Mouse (Mus musculus) adrenal gland, postnatal 10 days (tissue): ENCODE data around the gene Fstl3. TPM values are rescaled to one million over a fixed set of nuclear protein-coding genes. Genes with fewer than 3 reads are reported as not detected.
"Not testable (repeated sequence)": the region's sequence is repeated elsewhere in the genome, so short reads cannot be mapped to it uniquely, and the experiment has no call there.

Source experiments
- DNase-seq: peaks from one replicate; pipeline ENCODE4 v3.0.0; 2021; ENCODE audit warnings: mixed read lengths
- long read RNA-seq, 2 experiments: library from polyadenylated mRNA; stranded (forward); transcript quantifications; one replicate each; pipeline ENCODE4 v2.0.0; 2021
- total RNA-seq, 2 experiments: library from RNA; stranded (reverse); gene quantifications; 2 replicates each; pipeline ENCODE4 v1.2.3; 2021

Fstl3 gene
- total RNA-seq = 1 to 10 TPM; 5.5 to 5.7 TPM
- long read RNA-seq, experiment 1, partial matches to known transcripts = 1 of 7 reads
- long read RNA-seq, experiment 1, other reads (novel, unspliced or antisense) = 3 of 7 reads
- long read RNA-seq, experiment 2, partial matches to known transcripts = 0 of 3 reads
- long read RNA-seq, experiment 2, other reads (novel, unspliced or antisense) = 1 of 3 reads

DNA sequence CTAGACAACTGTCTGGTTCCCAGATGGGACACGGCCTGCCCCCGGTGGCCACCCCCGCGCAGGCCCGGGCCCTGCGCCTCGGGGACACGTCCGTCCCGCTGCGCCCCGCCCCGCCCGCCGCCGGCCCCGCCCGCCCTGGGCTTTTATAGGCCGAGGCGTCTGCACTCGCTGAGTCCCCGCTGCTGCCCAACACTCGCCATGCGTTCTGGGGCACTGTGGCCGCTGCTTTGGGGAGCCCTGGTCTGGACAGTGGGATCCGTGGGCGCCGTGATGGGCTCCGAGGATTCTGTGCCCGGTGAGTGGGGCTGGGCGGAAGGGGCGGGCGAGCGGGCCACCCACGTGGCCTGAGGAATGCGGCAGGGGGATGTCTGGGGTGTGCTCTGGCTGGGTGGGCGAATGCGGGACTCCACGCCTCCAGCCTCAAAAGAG lies at the start of gene Fstl3:
TSS of gene Fstl3 (plus strand) at position 170 of the 429 bp plus-strand sequence.
- DNase-seq = peak; percentile 69

DNA sequence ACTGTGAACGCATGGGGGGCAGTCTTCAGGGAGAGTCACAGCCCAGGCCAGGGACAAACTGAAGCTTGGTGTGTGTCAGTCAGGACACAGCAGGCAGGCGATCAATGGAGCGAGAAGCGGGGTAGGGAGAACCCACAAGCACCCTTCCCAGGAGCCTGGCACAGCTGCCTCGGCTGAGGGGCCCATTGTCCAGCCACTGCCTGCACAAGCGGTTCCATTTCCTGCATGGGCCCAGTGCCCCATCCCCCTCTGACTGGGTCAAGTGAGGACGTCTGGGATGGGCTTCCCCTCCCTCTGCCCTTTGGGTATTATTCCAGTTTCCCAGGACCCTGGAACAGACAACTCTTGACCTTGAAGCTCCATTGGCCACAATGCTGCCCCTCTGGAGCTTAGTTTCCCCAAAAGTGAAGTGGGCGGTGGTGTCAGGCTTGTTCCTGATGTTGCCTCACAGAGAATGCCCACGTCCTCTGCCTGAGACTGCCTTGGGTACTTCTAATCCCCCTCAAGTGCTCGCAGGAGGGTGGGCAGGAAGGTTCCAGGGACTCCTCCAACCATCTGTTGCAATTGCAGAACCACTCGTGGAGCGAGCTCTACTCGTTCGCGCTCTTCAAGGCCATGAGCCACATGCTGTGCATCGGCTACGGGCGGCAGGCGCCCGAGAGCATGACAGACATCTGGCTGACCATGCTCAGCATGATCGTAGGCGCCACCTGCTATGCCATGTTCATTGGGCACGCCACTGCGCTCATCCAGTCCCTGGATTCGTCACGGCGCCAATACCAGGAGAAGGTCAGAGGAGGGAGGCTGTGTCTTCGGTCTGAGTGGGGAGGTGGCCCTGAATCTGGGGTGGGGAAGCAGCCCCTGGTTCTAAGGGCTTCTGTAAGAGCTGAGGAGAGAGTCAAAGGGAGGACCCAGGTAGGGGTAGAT lies 48.5 kb upstream of the Fstl3 start:
- no peak for DNase-seq

DNA sequence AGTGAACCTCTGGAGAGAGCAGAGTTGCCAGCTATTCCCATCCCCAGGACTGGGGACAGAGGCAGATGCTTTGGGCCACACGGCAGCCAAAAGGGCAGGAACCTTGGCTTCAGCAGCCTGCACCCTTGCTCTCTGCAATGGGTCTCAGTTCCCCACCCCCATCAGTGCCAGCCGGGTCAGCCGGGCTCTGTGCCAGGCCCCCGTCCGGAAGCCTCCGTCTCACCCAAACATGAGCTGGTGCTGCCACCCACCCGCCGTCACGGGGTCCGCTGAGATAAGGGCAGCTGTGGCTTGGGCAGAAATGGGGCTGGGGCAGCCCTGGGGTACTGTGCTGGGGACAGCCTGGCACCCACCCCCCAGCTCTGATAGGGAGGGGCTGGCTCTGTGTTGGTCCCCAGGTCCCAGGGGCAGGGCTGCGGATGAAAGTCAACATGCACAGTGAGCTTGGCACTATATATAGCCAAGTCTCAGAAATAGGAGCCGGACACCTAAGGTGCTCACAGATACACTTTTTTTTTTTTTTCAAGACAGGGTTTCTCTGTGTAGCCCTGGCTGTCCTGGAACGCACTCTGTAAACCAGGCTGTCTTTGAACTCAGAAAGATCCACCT lies 47.6 kb upstream of the Fstl3 start:
- no peak for DNase-seq

DNA sequence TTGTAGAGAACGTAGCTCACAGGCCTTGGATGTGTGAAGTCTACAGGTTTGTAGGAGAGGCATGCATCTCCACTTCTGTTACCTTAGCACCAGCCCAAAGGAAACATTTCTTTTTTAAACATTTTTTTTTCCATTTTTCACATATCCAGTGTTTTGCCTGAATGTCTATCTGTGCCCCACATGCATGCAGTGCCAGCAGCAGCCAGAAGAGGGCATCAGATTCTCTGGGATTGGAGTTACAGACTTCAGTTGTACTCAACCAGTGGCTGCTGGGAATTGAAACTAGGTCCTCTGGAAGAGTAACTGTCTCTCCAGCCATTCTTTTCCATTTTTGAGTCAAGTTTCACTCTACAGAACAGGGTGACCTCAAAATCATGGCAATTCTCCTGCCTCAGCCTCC lies 44.6 kb upstream of the Fstl3 start:
- DNase-seq = peak; percentile 60

DNA sequence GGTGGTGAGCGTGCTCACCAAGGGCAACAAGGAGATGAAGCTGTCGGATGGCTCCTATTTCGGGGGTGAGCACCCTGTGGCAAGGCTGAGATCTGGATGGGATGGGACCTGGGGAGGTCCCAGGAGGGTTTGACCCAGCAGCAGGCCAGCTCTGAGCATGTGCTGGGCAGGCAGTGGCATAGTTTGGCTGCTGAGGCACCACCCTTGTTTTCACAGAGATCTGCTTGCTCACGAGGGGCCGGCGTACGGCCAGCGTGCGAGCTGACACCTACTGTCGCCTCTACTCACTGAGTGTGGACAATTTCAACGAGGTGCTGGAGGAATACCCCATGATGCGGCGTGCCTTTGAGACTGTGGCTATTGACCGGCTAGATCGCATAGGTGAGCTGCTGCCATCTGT lies 43.2 kb upstream of the Fstl3 start:
- DNase-seq = no peak

DNA sequence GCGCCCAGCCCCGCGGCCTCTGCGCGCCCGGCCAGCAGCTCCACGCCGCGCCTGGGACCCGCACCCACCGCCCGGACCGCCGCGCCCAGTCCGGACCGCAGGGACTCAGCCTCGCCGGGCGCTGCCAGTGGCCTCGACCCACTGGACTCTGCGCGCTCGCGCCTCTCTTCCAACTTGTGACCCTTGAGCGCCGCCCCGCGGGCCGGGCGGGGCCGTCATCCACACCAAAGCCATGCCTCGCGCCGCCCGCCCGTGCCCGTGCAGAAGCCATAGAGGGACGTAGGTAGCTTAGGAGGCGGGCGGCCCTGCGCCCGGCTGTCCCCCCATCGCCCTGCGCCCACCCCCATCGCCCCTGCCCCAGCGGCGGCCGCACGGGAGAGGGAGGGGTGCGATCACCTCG lies 41.7 kb upstream of the Fstl3 start:
- peak; percentile 40 for DNase-seq

DNA sequence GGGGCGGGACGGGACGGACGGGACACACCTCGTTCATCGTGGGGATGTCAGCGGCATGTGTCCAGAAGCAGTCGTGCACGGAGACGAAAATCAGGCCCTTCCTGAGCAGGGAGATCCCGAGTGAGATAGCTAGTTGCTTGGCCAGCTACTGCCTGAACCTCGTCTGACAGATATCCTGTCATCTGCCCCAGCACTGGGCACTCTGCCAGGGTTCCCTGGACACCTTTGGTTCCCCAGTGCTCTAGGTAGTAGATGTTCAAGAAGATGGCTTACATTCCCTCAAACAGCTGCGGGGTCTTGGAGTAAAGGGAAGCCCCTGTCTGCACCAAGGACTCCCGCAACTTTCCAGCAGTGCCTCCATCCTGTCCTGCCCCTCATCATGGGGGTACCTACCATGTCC lies 40.4 kb upstream of the Fstl3 start:
- DNase-seq = no peak

DNA sequence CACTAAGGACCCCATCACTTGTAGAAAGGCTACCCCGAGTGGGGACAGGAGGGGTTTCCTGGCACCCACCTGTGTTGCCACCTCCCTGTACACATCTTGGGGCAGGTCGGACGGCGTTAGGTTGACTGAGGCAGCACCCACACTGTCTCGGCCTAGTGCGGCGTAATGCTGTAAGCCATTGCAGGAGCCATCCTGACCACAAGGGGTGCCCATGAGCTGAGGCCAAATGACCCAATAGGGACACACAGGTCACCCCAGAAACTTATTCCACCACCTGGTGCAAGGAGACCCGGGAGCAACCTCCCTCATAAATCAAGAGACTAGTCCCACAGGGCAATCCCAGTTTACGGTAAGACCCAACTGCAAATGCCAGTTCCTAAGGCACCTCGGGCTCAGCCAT lies 38.8 kb upstream of the Fstl3 start:
- no peak for DNase-seq

DNA sequence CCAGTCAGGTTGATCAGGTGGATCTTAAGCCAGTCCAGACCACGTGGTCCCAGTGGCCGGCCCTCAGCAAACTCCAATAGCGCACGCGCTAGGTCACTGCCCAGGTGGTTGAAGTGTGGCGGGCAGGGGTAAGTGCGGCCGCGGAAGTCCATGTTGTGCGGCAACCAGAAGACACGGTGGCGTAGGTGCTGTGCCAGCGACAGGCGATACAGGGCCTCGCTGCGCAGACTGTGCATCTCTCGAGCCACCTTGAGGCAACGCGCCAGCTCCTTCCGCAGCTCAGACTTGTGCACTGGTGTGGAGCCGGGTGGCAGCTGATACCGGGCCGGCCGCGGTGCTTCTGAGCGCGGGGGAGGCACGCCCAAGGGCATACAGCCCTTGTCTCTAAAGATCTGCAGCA lies 37.8 kb upstream of the Fstl3 start:
- no peak for DNase-seq

DNA sequence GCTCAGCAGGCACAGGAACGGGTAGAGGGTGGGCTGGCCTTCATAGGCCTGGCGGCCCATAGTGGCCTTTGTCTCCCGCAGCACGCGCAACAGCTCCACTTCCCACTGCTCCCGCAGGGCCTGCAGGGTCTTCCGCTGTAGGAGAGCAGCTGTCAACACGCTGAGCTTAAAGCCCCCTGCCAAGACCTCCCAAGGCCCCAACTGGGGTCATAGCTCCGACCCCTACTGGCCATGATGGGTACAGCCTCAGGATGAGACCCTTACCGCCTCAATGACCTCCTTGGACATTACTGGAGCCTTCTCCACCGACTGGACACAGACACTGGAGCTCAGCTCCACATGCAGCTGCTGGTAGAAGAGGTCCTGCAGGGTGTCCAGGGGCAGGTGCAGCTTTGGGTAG lies 36.2 kb upstream of the Fstl3 start:
- DNase-seq = no peak

DNA sequence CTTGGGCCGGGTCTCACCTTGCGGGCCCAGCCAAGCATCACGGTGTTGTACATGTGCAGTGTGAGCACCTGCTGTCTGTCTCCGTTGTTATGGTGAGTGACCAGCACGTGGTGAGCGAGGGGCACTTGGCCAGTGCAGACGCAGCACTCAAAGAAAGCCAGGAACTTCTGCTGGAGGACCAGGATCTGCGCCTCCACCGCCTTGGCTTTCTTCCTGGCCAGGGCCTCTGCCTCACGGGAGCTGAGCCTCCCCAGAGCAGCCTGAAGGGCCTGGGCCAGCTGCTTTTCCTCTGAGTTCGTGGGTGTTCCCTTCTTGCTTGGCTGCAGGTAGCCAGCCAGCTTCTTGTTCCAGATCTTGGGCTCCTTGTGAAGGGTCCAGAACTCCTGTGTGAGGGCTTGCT lies 33.9 kb upstream of the Fstl3 start:
- DNase-seq = no peak

DNA sequence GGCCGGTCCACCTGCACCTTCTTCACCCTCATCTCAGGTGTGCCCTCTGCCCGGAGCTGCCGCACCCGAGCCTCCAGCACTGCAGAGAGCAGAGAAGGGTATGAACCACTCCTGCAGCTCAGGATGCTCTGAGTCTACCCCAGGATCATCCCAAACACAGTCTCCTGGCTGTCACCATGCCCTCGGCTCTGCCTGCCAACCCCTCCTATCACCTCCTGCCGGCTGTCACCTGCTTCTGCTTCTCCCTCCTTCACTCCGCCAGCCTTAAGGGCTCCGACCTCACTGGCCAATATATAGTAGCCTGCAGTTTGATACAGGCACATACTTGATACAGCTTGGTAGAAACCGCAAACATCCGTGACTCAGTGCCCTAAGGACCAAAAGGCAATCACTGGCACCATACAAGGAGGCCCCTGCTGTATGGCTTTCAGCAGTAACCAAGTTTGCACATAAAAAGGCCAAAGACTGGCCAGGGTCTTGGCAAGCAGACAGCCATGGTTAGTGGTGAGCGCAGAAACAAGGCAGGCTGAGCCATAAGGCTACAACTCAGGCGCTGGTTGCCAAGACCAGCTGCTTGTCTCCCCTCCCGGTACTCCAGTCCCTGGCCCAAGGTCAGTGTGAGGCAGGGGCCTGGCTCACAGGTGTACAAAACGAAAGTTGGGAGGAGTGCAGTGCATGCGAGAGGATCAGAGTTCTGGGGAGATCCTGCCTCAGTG lies 33.3 kb upstream of the Fstl3 start:
- DNase-seq = no peak

DNA sequence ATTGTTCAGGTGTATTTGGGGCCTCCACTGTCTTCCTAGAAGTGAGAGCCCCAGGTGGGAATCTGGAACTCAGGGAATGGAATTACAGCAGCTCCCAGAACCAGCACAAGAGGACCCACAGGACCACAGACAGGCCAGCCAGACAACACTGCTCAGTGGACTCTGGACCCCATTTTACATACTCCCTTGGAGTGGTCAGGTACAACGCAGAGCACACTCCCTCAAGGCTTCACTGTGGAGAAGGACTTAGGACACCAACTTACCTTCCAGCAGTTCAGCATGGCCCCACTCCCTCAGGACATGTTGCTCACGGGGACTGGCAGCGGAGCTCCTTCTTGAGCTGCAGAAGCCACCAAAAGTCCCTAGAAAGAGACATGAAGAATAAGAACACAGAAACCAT lies 31.7 kb upstream of the Fstl3 start:
- no peak for DNase-seq

DNA sequence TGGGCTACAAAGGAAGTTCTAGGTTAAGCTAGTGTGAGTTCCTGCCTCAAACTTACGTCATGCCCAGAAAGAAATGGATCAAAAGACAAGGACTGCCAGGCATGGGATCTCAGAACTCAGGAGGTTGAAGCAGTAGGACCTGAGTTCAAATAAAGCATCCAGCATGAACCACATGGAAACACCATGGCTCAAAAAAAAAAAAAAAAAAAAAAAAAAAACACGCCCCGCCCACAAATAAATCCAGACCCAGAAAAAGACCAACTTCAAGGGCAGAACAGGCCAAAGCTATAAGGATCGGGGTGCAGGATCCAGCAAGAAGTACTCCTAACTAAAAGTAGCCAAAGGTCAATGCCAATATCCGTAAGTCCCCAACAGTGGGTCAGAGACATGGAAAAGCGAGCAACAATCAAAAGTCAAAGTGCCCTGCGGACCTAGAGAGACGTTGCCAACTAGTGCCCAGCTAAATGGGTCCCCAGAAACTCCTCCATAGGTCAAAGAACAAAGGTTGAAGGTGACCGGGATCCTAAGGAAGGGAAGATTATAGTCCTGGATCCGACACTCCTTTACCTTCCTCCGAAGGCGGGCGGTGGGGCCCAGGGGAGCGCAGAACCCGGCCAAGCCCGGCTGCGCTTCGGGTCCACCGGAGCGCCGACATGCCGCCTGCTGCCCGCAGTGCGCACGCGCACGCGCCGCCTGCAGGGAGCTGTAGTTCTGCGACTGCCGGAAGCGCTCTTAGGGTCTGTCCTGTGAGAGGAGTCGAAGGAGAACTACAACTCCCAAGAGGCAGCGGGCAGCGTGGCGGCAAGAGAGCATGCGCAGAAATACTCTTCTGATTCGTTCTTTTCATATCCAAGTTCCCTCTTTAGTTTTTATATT lies 30.9 kb upstream of the Fstl3 start, which contains the start of gene Polrmt:
TSS of gene Polrmt (minus strand) at position 684 of the 876 bp plus-strand sequence.
- peak; percentile 94 for DNase-seq

DNA sequence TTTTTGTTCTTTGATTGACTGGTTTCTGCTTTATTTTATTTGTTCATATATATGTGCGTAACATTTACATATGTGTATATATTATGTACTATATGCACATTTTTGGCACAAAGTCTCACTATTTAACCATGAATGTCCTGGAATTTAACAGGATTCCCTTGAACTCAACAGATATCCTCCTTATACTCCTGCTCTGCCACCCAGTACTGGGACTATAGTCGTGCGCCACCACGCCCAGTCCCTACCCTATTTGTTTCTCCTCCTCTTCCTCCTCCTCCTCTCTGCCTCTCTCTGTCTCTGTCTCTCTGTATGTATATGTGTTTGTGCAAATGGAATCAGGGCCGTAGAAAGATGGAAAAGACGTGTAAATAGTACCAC lies 30.3 kb upstream of the Fstl3 start:
- DNase-seq = no peak

DNA sequence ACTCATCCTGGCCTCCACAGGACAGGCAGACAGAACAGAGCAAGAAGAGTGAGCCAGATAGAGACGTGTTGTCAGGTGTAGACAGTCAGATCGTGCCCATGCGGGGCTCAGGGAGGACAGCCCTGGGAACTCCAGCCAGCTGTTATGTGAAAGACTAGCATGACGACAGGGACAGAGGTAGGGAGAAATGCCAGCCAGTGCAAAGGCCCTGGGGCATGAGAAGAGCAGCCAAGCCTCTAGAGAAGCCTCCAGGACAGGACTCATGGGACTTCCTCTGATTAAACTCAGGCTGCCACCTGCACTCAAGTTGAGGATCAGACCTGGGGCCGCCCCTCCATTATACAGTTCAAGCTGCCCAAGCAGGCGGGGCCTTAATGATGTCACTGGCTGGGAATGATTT lies 28.6 kb upstream of the Fstl3 start:
- no peak for DNase-seq

DNA sequence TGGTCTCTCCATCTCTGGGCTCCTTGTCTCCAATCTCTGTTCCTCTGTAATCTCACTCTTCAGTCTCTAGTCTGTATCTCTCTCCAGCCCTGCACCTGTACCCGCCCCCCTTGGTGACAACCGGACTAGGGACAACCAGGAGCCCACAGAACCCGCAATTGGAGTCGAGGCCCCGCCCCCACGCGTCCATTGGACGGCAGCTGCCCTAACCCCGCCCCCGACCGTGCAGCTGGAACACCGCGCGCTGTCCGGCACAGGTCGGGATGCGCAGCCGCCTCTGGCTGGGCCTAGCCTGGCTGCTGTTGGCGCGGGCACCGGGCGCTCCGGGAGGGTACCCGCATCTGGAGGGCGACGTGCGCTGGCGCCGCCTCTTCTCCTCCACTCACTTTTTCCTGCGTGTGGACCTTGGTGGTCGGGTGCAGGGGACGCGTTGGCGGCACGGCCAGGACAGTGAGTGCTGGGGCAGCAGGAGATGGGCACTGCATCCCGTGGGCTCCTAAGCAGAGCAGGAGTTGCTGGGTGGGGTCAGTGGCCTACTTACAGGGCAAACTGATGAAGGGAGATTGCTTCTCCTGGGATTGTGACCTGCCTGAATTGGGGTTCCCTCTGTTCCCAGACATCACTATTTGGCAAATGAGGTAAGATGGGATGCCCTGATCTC lies 22.1 kb upstream of the Fstl3 start, which contains the start of gene Fgf22:
TSS of gene Fgf22 (plus strand) at position 221 of the 661 bp plus-strand sequence.
- peak; percentile 89 for DNase-seq

DNA sequence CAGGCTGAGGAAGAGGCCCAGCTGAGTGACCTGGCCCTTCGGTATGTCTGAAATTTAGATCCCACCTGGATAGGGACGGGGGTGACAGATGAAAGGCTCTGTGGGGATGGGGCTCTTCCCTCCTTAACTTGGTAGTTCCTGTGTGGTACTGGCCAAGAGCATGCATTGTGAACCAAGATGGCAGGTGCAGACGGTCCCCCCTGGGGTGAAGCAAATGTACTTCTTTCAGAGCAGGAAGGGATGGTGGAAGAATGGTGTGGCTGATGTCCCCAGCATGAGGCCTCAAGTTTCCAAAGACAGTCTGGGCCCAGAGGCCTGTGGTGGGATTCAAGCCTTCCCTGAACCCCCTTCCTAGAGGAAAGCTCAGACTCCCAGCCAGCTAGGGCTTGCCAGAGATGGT lies 21.2 kb upstream of the Fstl3 start:
- no peak for DNase-seq

DNA sequence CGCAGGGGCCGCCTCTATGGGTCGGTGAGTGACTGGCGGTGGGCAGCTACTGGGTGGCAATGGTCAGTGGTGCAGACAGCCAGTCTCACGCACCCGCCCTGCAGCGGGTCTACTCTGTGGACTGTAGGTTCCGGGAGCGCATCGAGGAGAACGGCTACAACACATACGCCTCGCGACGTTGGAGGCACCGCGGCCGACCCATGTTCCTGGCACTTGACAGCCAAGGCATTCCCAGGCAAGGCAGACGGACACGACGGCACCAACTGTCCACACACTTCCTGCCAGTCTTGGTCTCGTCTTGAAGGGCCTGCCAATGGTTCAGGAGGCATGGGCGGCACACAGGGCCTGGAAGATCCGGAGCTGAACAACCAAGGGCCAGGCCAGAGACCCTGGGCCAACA lies 20.4 kb upstream of the Fstl3 start:
- no peak for DNase-seq

DNA sequence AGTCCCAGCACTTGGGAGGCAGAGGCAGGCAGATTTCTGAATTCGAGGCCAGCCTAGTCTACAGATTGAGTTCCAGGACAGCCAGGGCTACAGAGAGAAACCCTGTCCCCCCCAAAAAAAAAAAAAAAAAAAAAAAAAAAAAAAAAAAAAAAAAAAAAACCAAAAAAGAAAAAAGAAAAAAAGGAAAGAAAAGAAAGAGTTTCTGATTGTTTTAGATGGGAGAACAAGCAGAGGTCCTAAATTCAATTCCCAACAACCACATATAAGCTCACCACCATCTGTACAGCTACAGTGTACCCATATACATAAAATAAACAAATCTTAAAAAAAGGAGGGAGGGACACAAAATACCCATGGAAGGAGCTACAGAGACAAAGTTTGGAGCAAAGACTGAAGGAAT lies 17.4 kb upstream of the Fstl3 start:
- DNase-seq = not testable (repeated sequence)

DNA sequence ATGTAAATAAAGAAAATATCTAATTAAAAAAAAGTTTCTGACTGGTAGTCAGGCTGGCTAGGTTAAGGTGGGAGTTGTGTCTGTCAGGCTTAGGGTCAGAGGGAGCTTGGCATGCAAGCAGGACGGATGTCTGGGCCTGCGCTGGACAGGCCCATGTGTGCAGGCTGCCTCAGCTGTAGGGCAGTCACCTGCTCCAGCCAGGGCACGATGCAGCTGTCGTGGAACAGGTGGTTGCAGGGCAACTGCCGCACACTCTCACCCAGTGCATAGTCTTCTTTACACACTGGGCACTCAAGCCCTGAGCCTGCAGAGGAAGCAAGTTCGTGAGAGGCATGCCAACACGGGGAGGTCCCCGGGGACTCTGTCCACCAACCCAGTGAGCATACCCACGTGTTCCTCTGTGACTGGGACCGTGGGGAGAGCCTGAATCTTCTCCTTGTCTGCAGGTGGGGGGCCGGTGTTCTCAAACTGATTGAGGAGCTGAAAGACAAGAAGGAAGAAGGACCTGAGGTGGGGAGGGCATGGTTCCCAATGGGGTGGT lies 16.4 kb upstream of the Fstl3 start:
- DNase-seq = peak; percentile 63
